Mouse (Mus musculus) embryonic facial prominence, embryonic 10.5 days (tissue): ENCODE data around the gene AU015836. TPM values are rescaled to one million over a fixed set of nuclear protein-coding genes. Genes with fewer than 3 reads are reported as not detected.

Experiments used
- DNase-seq: peaks from one replicate; pipeline ENCODE4 v3.0.0-alpha.2; 2017; ENCODE audit warnings: low spot score
- H3K27ac ChIP-seq: fragments of 300-500 bp; sonication (generic); replicated peaks from 2 replicates; pipeline ENCODE4 v1.5.1; 2016; ENCODE audit warnings: mild to moderate bottlenecking
- H3K27me3 ChIP-seq: fragments of 300-500 bp; sonication (generic); replicated peaks from 2 replicates; pipeline ENCODE4 v1.6.1; 2016; ENCODE audit warnings: low read depth, mild to moderate bottlenecking; ENCODE audit not compliant: poor library complexity, severe bottlenecking
- H3K36me3 ChIP-seq: fragments of 300-500 bp; sonication (generic); replicated peaks from 2 replicates; pipeline ENCODE4 v1.6.1; 2016; ENCODE audit warnings: mild to moderate bottlenecking, moderate library complexity
- H3K4me1 ChIP-seq: fragments of 300-500 bp; sonication (generic); 2 replicates; pipeline ENCODE4 v1.6.1; 2016
- H3K4me3 ChIP-seq: fragments of 300-500 bp; sonication (generic); 2 replicates; pipeline ENCODE4 v1.5.1; 2016; ENCODE audit warnings: mild to moderate bottlenecking, moderate library complexity
- H3K9me3 ChIP-seq: fragments of 300-500 bp; sonication (generic); 2 replicates; pipeline ENCODE4 v1.6.1; 2016; ENCODE audit warnings: mild to moderate bottlenecking
- WGBS: fragments of 180-500 bp; shearing (Covaris S2); methylation state at CpG from one replicate; pipeline ENCODE4 v1.1.7; 2016; 5-methylcytosine and 5-hydroxymethylcytosine counted together
- polyA plus RNA-seq: library from polyadenylated mRNA; unstranded; fragments of >200 nt; fragmentation: Nextera tagmentation; extraction: Ambion mirVana; gene quantifications from 2 replicates; pipeline ENCODE4 v1.2.1, GENCODE M21; 2016

Gene AU015836
- polyA plus RNA-seq, 1 experiment from 2014 or later = not detected

- Histone ChIP-seq H3K9me3 (no peaks in the 10 kb centered on the region), H3K27ac (peak overlapping the region; percentile 40), H3K36me3 (no peaks in the 10 kb centered on the region), H3K4me1 (peaks cover 10% of the 10 kb centered on the region; the same call in 1 of the 2 replicates), H3K4me3 (no peak overlapping the region), H3K27me3 (peaks cover 98% of the 10 kb centered on the region)
- DNase-seq = peak; percentile 17
- 30% methylated on average over 12 of the region's 12 CpGs for WGBS
These were observed 44.2 kb downstream of the AU015836 start for GRCm38 (mm10) chrX:94012479-94013167.

DNA sequence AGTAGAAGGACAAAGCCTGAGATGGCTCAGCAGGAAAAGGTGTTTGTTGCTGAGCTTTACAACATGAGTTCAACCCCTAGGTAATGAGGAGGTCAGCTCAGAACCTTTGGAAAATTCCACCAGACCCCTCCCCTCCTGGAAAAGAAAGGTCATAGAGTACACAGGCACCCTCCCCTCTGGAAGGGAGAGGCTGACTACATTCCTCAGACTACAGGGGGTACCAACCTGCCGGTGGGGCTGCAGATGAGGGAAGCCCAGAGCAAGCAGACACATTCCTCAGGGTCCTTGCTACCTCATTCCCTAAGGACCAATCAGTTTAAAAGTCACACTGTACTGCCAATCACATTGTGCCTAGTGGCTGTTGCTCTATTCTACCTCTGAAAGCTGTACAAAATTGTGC lies 48.4 kb downstream of the AU015836 start:
- Histone ChIP-seq H3K27me3 (peaks cover 92% of the 10 kb centered on the region), H3K4me1 (peaks cover 10% of the 10 kb centered on the region; the same call in 1 of the 2 replicates), H3K36me3 (no peaks in the 10 kb centered on the region), H3K27ac (no peak overlapping the region), H3K4me3 (no peak overlapping the region), H3K9me3 (no peaks in the 10 kb centered on the region)
- WGBS = 23% methylated on average over 1 of the region's 1 CpGs
- no peak for DNase-seq

DNA sequence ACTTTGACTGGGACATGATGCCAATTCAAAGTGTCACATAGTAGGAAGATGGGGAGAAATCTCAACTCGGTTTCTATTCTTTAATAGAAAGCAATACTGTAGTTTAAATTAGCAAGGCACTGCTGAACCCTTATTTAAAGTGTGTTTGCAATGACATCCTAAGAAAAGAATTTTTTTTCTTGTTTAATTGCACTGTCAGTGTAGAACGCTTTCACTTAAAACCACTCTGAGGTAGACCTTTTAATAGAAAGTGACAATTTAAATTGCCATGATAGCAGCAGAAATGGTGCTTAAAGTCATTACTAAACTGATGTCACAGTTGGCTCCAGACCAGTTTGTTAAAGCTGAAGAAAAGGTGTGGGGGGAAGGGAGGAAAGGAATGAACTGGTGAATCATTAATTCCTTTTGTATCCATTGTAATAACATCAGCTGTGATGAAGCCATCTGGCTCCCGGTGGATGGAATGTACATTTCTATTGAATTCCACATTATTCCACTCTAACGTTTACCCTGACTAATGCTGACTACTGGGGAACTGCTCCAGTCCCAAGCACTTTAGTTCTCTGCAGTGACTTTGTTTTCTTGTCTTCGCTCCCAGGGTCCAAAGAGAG lies 53.9 kb downstream of the AU015836 start:
- H3K27ac ChIP-seq = no peak overlapping the region
- DNase-seq = no peak
- H3K4me3 ChIP-seq = no peak overlapping the region
- H3K27me3 ChIP-seq = peaks cover 88% of the 10 kb centered on the region
- no peaks in the 10 kb centered on the region for H3K36me3 ChIP-seq
- 73% methylated on average over 5 of the region's 5 CpGs for WGBS
- no peaks in the 10 kb centered on the region for H3K4me1 ChIP-seq
- H3K9me3 ChIP-seq = no peaks in the 10 kb centered on the region

Other genes starting within 250 kb of the AU015836 start
- gene Pdk3, start 136.5 kb upstream of the AU015836 start, polyA plus RNA-seq = 68.1 and 74.0 TPM in 2 replicates
- 26.2 and 29.3 TPM in 2 replicates for gene Zfx, start 155.0 kb downstream of the AU015836 start, polyA plus RNA-seq
- gene Eif2s3x, start 244.2 kb downstream of the AU015836 start, polyA plus RNA-seq = 108 and 112 TPM in 2 replicates